Mouse (Mus musculus): ENCODE results near the gene Hspa1l. TPM values are rescaled to one million over a fixed set of nuclear protein-coding genes. Genes with fewer than 3 reads are reported as not detected.
"Not testable (repeated sequence)": the region's sequence is repeated elsewhere in the genome, so short reads cannot be mapped to it uniquely, and the experiment has no call there.

Hspa1l gene
- polyA plus RNA-seq (2012), result 0.04 TPM in 1 of 2 replicates, not detected in the other

GRCm38 (mm10) chr17:34972069-34972749, at the start of gene Hspa1l, which contains the start of gene Hspa1a:
Gene Hspa1l, plus strand, starts transcription at chr17:34972703.
Gene Hspa1a, minus strand, starts transcription at chr17:34972156.
- H3K4me1 ChIP-seq (ENCODE audit: control insufficient read depth); H3K9me3 ChIP-seq (ENCODE audit: control insufficient read depth, low read length); H3K36me3 ChIP-seq (ENCODE audit: control insufficient read depth): not testable (repeated sequence)
- Histone ChIP-seq H3K27me3 (ENCODE audit: control insufficient read depth) (peaks cover 59% of the 10 kb centered on the region), H3K4me3 (replicated peaks) (peak within 1 kb of the TSS; percentile 54)

GRCm38 (mm10) chr17:34922939-34923338, 49.6 kb upstream of the Hspa1l start:
- Histone ChIP-seq H3K4me1 (ENCODE audit: control insufficient read depth) (no peaks in the 10 kb centered on the region; the same call in 1 of the 2 replicates), H3K9me3 (ENCODE audit: control insufficient read depth, low read length) (no peaks in the 10 kb centered on the region), H3K27me3 (ENCODE audit: control insufficient read depth) (no peaks in the 10 kb centered on the region), H3K36me3 (ENCODE audit: control insufficient read depth) (no peaks in the 10 kb centered on the region), H3K4me3 (replicated peaks) (no peak overlapping the region)
- TF ChIP-seq GATA1 (IDR thresholded peaks at IDR 0.05; ENCODE audit: low read length), result no peak
- TF ChIP-seq TAL1 (IDR thresholded peaks at IDR 0.05; ENCODE audit: low read length), result no peak

GRCm38 (mm10) chr17:34924258-34924657, 48.2 kb upstream of the Hspa1l start:
- no peaks in the 10 kb centered on the region for H3K9me3 ChIP-seq (ENCODE audit: control insufficient read depth, low read length)
- no peaks in the 10 kb centered on the region for H3K36me3 ChIP-seq (ENCODE audit: control insufficient read depth)
- H3K4me3 ChIP-seq (replicated peaks), result no peak overlapping the region
- no peaks in the 10 kb centered on the region; the same call in 1 of the 2 replicates for H3K4me1 ChIP-seq (ENCODE audit: control insufficient read depth)
- TF ChIP-seq TAL1 (IDR thresholded peaks at IDR 0.05; ENCODE audit: low read length), result no peak
- no peak for TF ChIP-seq GATA1 (IDR thresholded peaks at IDR 0.05; ENCODE audit: low read length)
- H3K27me3 ChIP-seq (ENCODE audit: control insufficient read depth), result no peaks in the 10 kb centered on the region

GRCm38 (mm10) chr17:34927306-34928019, 45.0 kb upstream of the Hspa1l start:
- H3K27me3 ChIP-seq (ENCODE audit: control insufficient read depth), result no peaks in the 10 kb centered on the region
- TF ChIP-seq GATA1 (IDR thresholded peaks at IDR 0.05; ENCODE audit: low read length), result no peak
- TF ChIP-seq TAL1 (IDR thresholded peaks at IDR 0.05; ENCODE audit: low read length), result no peak
- H3K36me3 ChIP-seq (ENCODE audit: control insufficient read depth), result no peaks in the 10 kb centered on the region
- no peaks in the 10 kb centered on the region for H3K9me3 ChIP-seq (ENCODE audit: control insufficient read depth, low read length)
- H3K4me3 ChIP-seq (replicated peaks), result no peak overlapping the region
- peaks cover 15% of the 10 kb centered on the region for H3K4me1 ChIP-seq (ENCODE audit: control insufficient read depth)

GRCm38 (mm10) chr17:34928841-34929240, 43.7 kb upstream of the Hspa1l start:
- Histone ChIP-seq H3K27me3 (ENCODE audit: control insufficient read depth) (no peaks in the 10 kb centered on the region), H3K9me3 (ENCODE audit: control insufficient read depth, low read length) (no peaks in the 10 kb centered on the region), H3K36me3 (ENCODE audit: control insufficient read depth) (no peaks in the 10 kb centered on the region), H3K4me3 (replicated peaks) (no peak overlapping the region), H3K4me1 (ENCODE audit: control insufficient read depth) (peaks cover 15% of the 10 kb centered on the region)
- TF ChIP-seq TAL1 (IDR thresholded peaks at IDR 0.05; ENCODE audit: low read length) (no peak), GATA1 (IDR thresholded peaks at IDR 0.05; ENCODE audit: low read length) (no peak)

GRCm38 (mm10) chr17:34931061-34931734, 41.3 kb upstream of the Hspa1l start, which contains the start of gene Neu1:
Gene Neu1, plus strand, starts transcription at chr17:34931253.
- H3K36me3 ChIP-seq (ENCODE audit: control insufficient read depth), result peaks cover 5% of the 10 kb centered on the region
- H3K4me1 ChIP-seq (ENCODE audit: control insufficient read depth), result peaks cover 18% of the 10 kb centered on the region
- H3K27me3 ChIP-seq (ENCODE audit: control insufficient read depth), result no peaks in the 10 kb centered on the region
- peak within 1 kb of the TSS; percentile 68 for H3K4me3 ChIP-seq (replicated peaks)
- no peaks in the 10 kb centered on the region for H3K9me3 ChIP-seq (ENCODE audit: control insufficient read depth, low read length)
- no peak for TF ChIP-seq GATA1 (IDR thresholded peaks at IDR 0.05; ENCODE audit: low read length)
- TF ChIP-seq TAL1 (IDR thresholded peaks at IDR 0.05; ENCODE audit: low read length), result no peak

- Histone ChIP-seq H3K4me3 (replicated peaks) (peak overlapping the region; percentile 68), H3K36me3 (ENCODE audit: control insufficient read depth) (peaks cover 5% of the 10 kb centered on the region), H3K9me3 (ENCODE audit: control insufficient read depth, low read length) (no peaks in the 10 kb centered on the region), H3K4me1 (ENCODE audit: control insufficient read depth) (peaks cover 18% of the 10 kb centered on the region), H3K27me3 (ENCODE audit: control insufficient read depth) (no peaks in the 10 kb centered on the region)
- TF ChIP-seq TAL1 (IDR thresholded peaks at IDR 0.05; ENCODE audit: low read length) (no peak), GATA1 (IDR thresholded peaks at IDR 0.05; ENCODE audit: low read length) (no peak)
These were observed 40.8 kb upstream of the Hspa1l start for GRCm38 (mm10) chr17:34931735-34932098.

GRCm38 (mm10) chr17:34932287-34932686, 40.2 kb upstream of the Hspa1l start:
- Histone ChIP-seq H3K4me3 (replicated peaks) (peak overlapping the region; percentile 68), H3K4me1 (ENCODE audit: control insufficient read depth) (peaks cover 18% of the 10 kb centered on the region), H3K36me3 (ENCODE audit: control insufficient read depth) (peaks cover 5% of the 10 kb centered on the region), H3K27me3 (ENCODE audit: control insufficient read depth) (no peaks in the 10 kb centered on the region), H3K9me3 (ENCODE audit: control insufficient read depth, low read length) (no peaks in the 10 kb centered on the region)
- TF ChIP-seq TAL1 (IDR thresholded peaks at IDR 0.05; ENCODE audit: low read length) (no peak), GATA1 (IDR thresholded peaks at IDR 0.05; ENCODE audit: low read length) (no peak)

GRCm38 (mm10) chr17:34934031-34934430, 38.5 kb upstream of the Hspa1l start:
- TF ChIP-seq GATA1 (IDR thresholded peaks at IDR 0.05; ENCODE audit: low read length) (no peak), TAL1 (IDR thresholded peaks at IDR 0.05; ENCODE audit: low read length) (no peak)
- Histone ChIP-seq H3K9me3 (ENCODE audit: control insufficient read depth, low read length) (no peaks in the 10 kb centered on the region), H3K36me3 (ENCODE audit: control insufficient read depth) (peaks cover 5% of the 10 kb centered on the region), H3K4me1 (ENCODE audit: control insufficient read depth) (peaks cover 18% of the 10 kb centered on the region), H3K4me3 (replicated peaks) (no peak overlapping the region), H3K27me3 (ENCODE audit: control insufficient read depth) (no peaks in the 10 kb centered on the region)

Measured in erythroblast, embryonic 14.5 days (primary cell).